Mouse (Mus musculus): ENCODE measurements around the gene Eml6. TPM values are rescaled to one million over a fixed set of nuclear protein-coding genes. Genes with fewer than 3 reads are reported as not detected.
"Not testable (repeated sequence)": the region's sequence is repeated elsewhere in the genome, so short reads cannot be mapped to it uniquely, and the experiment has no call there.

Eml6 gene
- 10 to 100 TPM; 23.5 to 27.5 TPM for total RNA-seq (2021)

DNA sequence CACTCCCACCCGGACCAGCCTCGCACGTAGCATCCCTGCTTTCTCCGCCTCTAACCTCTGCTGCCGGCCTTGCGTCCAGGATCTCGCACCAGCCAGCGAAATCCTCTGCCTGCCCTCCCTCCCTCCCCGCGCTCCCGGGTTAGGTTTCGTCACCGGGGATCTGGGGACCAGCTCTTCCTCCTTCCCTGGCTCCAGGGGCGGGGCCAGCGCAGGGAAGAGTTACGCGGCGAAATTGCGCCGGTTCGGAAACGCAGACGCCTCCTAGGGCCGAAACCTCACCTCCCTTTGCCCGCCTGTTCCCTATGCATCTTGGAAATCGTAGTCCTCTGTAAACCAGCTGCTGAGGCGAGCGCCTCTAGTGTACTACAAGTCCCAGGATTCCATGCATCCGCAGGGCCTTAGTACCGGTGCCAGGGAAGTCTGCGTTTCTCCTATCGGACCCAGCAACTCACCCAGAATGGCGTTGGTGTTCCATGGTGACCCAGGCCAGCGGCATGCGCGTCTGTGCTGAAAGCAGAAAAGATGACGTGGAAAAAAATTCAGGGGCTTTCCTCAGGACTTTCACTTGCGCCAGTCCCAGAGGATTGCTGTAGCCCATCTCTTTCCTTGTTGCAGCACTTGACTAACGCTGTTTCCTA lies at the start of gene Eml6:
Gene Eml6 (minus strand): TSS at position 199 of the 638 bp plus-strand sequence.
- DNase-seq (ENCODE audit: extremely low spot score in 1 of 2, low spot score in 1 of 2), result peak; percentile 81 to 85

- no peak for DNase-seq (ENCODE audit: extremely low spot score in 1 of 2, low spot score in 1 of 2)
These were observed 31.5 kb upstream of the Eml6 start for GRCm38 (mm10) chr11:30057299-30057698.

- DNase-seq (ENCODE audit: extremely low spot score in 1 of 2, low spot score in 1 of 2), result no peak
These were observed 689 bp downstream of the Eml6 start for GRCm38 (mm10) chr11:30025144-30025543.

DNA sequence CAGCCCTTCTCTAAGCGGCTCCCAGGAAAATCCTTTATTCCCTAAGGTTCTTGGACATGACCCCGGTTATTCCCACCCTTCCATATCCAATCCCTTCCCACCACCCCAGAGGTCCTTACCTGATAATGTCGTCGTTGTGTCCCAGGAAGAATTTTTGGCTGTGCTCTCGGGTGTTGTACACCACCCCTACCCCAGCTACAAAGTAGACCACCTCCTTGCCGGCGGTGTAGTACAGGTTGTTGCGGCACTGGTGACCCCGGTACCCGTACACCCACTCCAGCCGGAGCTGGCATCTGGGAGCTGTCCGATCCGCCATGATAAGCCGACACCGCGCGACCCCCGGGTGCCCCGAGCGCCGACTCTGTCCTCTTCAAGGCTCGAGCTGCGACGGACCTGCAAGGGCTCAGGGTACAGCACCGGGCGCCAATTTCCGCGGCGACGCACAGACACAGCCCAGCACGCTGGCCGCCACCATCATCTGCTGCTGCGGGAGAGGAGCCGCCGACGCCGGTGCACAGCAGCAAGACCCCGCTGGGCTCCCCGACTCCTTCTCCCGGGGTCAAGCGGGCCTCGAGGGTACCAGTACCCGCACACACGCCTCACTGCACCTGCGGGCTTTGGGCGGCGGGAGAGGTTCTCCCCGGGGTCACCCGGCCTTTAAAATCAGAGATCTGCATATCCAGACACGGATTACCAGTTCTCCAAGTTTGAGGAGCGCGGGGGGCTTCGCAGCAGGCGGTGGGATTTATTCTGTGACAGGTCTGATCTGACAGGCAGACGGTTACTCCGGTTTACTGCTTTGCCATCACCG lies 1.4 kb downstream of the Eml6 start:
- DNase-seq (ENCODE audit: extremely low spot score in 1 of 2, low spot score in 1 of 2), result peak; percentile 39 to 44

DNA sequence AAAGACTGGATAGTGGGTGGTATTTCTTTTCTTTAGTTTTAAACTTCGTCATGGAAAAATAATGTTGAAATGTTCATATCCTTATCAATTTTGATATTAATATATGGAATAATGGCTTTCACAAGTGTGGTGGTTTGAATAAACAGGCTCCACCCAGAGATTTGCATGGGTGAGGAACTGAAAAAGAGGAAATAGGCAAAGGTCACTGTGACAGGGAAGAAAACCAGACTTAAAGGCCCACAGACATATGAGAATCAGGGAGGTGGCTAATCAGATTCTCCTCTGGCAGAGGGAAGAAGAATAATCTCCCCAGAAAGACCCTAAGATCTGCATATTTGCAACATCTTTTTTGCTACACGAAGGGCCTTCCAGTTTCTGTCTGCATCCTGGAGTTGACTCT lies 39.6 kb downstream of the Eml6 start:
- no peak for DNase-seq (ENCODE audit: extremely low spot score in 1 of 2, low spot score in 1 of 2)

DNA sequence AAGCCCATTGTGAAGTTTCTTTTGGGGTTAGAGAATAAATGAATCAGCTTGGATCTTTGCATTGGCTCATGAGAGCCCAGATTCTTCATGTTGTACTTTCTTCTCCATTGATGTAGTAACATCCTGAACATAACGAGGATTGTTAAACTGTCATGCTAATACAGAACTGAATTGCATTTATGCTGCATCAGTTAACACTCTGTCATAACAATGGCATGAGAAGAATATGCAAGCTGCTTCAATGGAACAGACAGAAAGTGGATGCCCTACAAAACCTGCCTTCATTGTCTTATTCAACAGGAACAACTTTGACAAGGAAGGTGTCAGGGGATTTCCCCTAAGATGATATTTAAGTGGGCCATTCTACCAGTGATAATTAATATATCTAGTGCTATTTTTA lies 57.0 kb downstream of the Eml6 start:
- no peak for DNase-seq (ENCODE audit: extremely low spot score in 1 of 2, low spot score in 1 of 2)

DNA sequence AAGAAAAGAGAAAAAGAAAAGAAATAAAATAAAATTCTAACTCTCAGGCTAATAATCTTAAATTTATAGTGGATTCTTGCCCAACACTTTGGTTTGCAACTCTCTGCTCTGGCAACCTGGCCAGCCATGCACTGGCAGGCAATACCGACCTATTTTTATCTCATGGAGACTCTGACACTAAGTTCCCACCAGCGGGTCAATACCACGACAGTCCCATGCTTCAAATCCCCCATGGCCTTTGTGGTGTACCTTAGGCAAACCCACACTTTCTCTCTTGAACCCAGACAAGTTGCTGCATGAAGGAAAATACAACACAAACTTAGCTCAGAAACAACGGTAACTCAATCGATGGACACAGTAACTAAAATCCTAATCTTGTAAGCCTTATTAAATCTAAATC lies 66.5 kb downstream of the Eml6 start:
- DNase-seq (ENCODE audit: extremely low spot score in 1 of 2, low spot score in 1 of 2), result no peak

- no peak for DNase-seq (ENCODE audit: extremely low spot score in 1 of 2, low spot score in 1 of 2)
These were observed 81.2 kb downstream of the Eml6 start for GRCm38 (mm10) chr11:29944661-29945060.

DNA sequence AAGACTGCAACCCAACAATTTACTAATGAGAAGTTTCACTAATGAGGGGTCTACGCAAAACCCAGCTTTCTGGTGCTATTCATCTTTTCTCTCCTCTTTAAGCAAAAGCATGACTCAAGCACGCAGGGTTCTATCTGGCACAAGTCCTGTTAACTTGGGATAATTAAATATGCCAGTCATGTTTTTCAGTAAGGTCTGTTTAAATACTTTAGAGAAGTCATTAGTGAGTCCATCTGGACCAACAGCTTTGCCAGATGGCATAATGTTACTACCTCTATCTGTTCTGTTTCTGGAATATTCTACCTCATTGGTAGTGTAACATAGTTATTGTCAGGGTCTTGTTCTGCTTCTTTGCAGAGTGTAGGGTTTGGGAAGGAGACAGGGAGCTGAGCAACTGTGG lies 101.5 kb downstream of the Eml6 start:
- DNase-seq (ENCODE audit: extremely low spot score in 1 of 2, low spot score in 1 of 2), result peak in 1 of 2 experiments; percentile 51

GRCm38 (mm10) chr11:29923851-29924250 lies 102.0 kb downstream of the Eml6 start:
- DNase-seq (ENCODE audit: extremely low spot score in 1 of 2, low spot score in 1 of 2), result no peak

DNA sequence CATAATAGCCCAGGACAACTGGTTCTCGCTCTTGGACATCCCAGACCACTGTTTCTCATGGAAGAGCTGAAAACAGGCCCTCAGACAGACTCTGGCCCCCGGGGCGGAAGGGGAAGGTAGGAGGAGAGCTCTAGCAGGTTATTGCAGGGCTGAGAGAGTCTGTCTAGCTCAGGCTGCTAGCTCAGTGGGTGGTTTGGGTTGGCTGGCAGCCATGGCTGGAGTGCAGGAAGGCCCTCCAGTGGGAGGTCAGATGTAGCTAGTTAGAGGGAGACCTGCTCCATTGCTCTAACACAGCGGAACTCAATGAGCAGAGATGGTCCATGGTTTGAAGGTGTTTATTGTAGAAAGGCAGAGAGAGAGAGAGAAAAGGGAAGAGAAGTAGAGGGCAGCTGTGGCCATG lies 112.7 kb downstream of the Eml6 start:
- DNase-seq (ENCODE audit: extremely low spot score in 1 of 2, low spot score in 1 of 2), result no peak

- no peak for DNase-seq (ENCODE audit: extremely low spot score in 1 of 2, low spot score in 1 of 2)
These were observed 116.5 kb downstream of the Eml6 start for GRCm38 (mm10) chr11:29909330-29909729.

DNA sequence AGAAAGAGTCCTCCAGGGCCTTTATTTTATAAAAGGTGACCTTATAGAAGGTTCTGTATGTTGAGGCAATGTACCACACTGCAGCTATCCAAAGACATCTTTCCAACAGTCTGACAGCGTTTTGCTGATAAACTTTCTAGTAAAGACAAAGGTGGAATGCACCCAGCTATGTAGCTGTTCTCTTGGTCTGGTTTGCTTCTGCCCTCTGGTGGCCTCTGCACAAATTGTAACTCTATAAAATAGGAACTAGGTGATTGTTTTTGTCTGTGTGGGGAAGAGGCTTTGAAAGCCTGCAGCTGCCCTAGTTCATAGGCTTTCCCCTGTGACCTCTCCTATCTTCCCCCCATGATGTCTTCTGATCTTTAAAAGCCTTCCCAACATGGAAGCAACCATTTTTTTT lies 140.7 kb downstream of the Eml6 start:
- DNase-seq (ENCODE audit: extremely low spot score in 1 of 2, low spot score in 1 of 2), result peak in 1 of 2 experiments; percentile 66

DNA sequence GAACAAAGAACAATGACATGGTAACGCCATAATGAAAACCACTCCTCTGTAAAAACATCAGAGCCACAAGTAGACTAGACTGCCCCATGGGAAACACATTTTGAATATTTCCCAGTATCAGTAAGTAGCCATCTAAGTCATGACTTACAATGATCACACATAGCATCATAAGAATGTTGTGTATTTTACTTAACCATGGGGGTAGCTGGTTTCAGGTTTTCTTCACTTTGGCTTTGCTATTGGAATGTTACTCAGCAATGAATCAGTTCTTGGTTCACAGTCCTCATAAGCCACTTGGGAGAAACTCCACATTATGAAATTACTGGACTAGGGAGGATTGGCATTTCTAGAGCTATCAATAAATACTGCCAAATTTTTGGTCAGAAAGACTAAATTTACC lies 141.5 kb downstream of the Eml6 start:
- DNase-seq (ENCODE audit: extremely low spot score in 1 of 2, low spot score in 1 of 2), result no peak

- no peak for DNase-seq (ENCODE audit: extremely low spot score in 1 of 2, low spot score in 1 of 2)
These were observed 142.8 kb downstream of the Eml6 start for GRCm38 (mm10) chr11:29883024-29883423.

DNA sequence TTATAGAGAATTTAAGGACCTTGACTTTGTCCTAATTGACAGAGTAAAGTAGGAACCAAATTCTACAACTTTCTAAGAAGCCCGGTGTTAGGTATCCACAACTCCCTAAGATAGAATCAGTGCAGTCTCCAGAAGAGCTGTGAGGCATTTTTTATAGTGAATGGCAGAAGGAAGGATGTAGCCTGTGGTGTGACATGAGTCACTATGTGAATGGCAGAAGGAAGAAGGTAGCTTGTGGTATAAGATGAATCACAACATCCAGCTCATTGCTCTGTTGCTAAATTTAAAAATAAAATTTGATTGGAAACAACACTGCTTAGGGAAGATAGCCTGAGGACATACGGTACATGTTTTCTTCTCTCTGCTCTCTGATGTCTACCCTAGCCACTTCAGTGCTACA lies 146.2 kb downstream of the Eml6 start:
- no peak for DNase-seq (ENCODE audit: extremely low spot score in 1 of 2, low spot score in 1 of 2)

- no peak for DNase-seq (ENCODE audit: extremely low spot score in 1 of 2, low spot score in 1 of 2)
These were observed 147.9 kb downstream of the Eml6 start for GRCm38 (mm10) chr11:29877981-29878380.

- DNase-seq (ENCODE audit: extremely low spot score in 1 of 2, low spot score in 1 of 2), result no peak
These were observed 148.6 kb downstream of the Eml6 start for GRCm38 (mm10) chr11:29877280-29877679.

- DNase-seq (ENCODE audit: extremely low spot score in 1 of 2, low spot score in 1 of 2), result not testable (repeated sequence)
These were observed 151.1 kb downstream of the Eml6 start for GRCm38 (mm10) chr11:29874781-29875180.

DNA sequence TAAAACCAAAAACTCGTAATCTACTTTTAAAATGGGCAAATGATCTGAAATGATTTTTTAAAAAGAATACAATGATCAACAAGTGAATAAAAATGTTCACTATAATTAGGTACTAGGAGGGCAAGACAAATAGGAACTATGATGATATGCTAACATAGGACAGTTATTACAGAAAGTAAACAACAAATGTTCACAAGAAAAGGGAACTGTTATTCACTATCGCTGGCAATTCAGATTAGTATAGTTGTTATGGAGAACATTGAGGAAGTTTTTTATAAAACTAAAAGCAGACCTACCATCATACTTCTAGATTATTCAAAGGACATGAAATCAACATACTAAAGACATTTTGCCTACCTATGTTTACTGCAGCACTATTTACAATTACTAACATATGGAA lies 155.7 kb downstream of the Eml6 start:
- DNase-seq (ENCODE audit: extremely low spot score in 1 of 2, low spot score in 1 of 2), result no peak

GRCm38 (mm10) chr11:29864269-29864668 lies 161.6 kb downstream of the Eml6 start:
- no peak for DNase-seq (ENCODE audit: extremely low spot score in 1 of 2, low spot score in 1 of 2)
